Mouse (Mus musculus): ENCODE results near the gene Ociad2.

The Ociad2 gene

DNA sequence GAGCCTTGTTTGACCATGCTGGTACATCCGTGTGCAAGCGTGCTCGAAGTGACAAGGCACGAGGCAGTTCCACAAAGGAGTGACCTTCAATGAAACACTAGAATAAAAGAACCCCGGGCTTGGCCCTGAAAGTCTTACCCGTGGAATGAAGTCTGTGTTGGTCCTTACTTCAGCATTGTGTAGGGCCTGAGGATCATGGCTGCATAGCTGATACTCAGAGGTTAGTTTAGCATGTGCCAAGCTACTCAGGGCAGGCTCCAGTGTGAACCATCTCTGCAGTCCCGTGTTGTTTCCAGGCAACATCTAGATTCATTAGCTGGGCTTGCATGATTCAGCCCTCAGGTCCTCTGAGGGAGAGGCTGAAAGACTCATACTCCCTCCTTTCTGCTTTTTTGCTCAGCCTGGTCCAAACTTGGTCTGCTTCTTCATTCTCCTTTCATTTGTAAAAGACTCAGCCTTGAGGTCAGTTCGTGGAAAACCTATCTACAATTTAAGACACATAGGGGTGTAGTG is at the start of gene Ociad2:
Gene Ociad2, minus strand, starts transcription at position 306 of the 513 bp plus-strand sequence.
- no peak for DNase-seq (ENCODE audit: low spot score in 2 of 2)

DNA sequence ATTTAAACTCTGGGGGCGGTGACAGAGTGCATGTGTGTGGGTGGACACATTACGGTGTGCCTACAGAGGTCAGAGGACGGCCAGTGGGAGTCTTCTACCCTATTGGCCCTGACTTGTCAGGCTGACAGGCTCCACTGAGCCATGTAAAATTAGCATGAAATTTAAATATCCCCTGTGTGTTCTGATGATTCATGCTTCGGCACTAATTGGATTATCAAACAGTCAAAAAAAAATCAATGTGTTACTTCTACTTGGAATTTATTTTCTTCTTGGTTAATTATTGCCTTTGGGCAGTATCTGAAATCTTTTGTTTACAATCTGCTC is 42.8 kb upstream of the Ociad2 start:
- no peak for DNase-seq (ENCODE audit: low spot score in 2 of 2)

DNA sequence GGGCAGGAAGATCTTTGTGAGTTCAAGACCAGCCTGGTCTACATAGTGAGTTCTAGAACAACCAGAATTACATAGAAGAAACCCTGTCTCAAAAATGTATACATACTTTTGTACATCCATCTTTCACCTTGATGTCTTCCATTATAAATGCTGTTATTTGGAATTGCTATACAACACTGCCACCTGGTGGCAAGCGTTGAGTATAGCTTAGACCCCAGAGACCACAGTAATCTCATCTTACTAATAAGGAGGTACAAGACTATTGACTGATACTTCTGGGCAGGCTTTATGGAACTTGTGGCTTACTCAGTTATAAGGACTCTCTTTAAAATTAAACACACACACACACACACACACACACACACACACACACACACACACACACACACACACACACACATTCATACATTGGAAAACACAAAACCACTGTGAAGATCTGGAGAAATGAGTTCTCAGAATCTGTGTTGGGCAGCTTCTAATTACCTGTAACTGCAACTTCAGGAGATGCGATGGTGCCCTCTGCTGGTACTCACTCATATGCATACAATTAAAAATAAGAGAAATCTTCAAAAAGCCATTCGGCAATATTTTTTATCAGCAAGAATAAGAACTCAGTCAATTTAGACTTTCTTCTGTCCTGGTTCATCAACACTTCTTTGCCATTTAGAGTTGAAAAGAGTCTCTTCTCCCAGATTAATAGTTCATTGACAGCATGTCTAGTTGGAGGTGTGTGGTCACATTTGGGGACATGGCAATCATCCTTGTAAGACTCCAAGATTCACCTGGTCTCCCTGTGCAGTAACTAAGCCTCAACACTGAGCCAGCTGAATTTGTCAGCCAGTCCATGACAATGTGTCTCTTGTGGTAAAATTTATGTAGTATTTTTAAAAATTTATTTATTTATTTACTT is 42.2 kb upstream of the Ociad2 start:
- DNase-seq (ENCODE audit: low spot score in 2 of 2): peak; percentile 48 to 51

DNA sequence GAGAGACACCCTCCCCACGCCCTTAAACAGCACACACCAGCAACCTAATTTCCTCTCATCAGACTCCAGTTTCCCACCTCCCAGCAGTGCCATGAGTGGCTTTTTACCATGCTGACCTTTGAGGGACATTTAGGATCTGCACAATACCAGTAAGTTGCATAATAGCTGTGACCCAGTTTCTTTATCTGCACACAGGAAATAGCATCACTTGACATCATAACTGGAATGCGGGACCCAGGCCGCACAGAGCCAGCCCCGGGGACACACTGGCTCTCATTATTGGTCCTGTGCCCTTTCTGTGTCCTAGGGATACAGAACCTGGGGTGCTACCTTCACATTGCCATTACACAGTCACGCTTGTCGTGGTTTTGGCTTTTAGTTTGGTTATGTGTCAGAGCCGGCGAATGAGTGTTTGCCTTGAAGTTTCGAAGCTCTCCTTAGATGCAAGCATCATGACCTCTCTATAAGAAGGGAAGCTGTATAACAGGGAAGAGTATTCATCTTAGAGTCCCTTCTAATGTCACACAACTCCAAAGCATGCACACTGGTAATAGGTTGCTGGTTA is 41.2 kb upstream of the Ociad2 start:
- DNase-seq (ENCODE audit: low spot score in 2 of 2): no peak

DNA sequence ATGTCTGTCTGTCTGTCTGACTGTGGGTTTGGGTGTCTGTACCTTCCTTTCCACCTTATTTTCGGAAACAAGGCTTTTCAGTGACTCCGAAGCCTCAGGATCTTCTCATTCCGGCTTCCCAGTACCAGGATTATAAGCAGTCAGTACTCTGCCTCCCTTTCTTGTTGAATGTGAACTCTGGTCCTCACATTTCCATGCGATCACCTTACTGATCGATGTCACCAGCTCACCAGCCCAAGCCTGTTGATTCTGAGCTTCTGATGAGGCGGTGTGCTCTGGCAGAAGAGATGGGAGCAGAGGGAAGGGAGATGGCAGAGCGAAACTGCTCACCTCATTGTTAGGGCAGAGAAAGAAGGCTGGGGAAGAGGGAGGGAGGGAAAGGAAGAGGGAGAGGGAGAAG is 40.7 kb upstream of the Ociad2 start:
- DNase-seq (ENCODE audit: low spot score in 2 of 2): no peak

DNA sequence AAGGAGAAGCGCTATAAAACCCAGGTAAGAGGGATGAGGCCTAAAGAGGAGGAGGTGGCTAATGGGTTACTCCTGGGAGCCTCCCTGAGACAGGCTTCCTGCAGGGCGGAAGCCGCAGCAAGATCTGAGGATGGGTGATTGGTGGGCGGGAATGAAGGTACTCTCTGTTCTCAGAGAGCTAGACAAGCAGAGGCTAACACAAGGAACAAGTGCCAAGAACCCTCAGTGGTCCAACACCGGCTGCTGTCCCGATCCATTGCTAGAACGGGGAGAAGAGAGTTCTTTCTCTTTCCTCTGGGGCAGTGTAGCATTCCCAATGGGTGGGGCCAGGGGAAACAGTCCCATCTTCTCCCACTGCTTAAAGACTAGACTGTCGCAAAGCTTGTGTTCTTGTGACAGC is 40.0 kb upstream of the Ociad2 start:
- no peak for DNase-seq (ENCODE audit: low spot score in 2 of 2)

DNA sequence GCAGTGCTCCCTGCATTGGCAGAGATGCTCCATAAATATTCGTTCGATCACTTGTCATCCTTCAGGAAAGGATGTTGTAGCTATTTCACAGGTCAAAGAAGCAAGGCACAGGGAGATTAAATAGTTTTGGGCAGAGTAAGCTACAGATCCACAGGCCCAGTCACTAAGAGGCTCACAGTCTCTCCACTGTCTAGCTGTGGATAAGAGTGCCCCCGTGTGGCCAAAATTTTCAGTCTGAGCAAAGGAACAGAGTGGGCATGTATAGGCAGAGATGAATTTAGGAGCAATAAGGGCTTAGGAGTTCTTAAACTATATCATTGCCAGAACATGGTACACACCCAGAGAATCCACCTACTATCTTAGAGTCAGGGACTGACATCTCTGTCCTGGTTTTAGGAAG is 39.1 kb upstream of the Ociad2 start:
- DNase-seq (ENCODE audit: low spot score in 2 of 2): peak; percentile 92 to 94

DNA sequence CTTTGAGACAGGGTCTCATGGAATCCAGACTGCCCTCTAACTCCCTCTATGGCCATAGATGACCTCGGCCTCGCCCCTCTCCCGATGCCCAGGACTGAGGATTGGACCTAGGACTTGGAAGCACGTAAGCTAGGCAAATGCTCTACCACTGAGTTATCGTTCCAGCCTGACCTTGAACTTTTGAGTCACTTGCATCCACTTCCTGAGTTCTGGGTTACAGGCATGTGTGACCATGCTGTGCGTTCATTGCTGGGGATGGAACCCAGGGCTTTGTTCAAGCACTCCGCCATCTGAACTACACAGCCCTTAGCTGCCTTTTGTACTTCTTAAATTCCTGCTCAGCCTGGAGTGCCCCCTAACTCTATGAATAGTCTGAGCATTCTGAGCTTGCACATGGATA is 35.7 kb upstream of the Ociad2 start:
- no peak for DNase-seq (ENCODE audit: low spot score in 2 of 2)

DNA sequence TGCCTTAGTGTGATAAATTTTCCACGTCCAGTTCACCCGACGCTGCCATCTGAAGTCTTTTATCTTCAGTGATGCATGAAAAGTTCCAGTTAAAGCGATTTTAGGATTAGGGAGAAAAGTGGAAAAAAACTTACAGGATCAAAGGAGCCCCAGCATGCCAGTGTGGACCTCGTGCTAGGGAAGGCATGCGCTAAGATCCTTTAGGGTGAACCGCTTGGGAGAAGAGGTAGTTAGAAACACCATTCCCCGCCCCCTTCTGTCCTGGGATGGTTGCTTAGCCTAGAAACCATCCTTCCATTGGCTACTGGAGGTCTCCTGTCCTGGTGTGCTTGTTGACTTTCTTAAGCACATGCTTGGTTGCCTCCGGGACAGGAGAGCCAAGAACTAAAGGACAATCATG is 35.2 kb upstream of the Ociad2 start:
- no peak for DNase-seq (ENCODE audit: low spot score in 2 of 2)

DNA sequence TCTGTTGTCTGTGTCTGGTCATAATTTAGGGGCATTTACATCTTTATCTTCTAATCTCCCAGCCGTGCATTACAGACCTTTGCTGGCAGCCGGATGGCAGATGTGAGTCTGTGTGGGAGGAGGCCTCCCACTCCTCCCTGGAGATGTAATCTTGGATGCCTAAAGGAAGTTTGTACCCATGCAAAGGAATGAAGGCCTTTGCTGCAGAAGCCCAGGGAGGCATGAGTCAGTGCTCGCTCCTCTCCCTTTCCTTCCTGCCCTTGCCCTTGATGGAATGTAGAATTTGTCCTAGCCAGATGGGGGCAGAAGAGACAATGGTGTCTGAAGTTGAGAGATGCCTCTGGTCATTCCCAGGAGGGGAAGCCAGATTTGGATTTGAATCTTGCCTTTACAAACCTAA is 32.4 kb upstream of the Ociad2 start:
- no peak for DNase-seq (ENCODE audit: low spot score in 2 of 2)

DNA sequence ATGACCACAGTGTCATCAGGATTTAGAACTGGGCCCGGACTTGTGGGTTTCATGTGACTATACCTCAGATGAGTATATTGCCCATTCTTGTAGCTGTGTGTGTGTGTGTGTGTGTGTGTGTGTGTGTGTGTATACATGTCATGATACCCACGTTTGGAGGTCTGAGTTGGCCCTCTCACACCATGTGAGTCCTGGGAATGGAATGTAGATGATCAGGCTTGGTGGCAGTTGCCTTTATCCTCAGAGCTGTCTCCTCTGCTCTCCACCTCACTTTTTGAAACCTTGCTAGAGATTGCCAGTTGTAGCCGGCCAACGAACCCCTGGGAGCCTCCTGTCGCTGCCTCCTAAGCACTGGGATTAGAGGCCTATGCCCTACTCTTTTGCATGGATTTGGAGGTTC is 31.8 kb upstream of the Ociad2 start:
- no peak for DNase-seq (ENCODE audit: low spot score in 2 of 2)

DNA sequence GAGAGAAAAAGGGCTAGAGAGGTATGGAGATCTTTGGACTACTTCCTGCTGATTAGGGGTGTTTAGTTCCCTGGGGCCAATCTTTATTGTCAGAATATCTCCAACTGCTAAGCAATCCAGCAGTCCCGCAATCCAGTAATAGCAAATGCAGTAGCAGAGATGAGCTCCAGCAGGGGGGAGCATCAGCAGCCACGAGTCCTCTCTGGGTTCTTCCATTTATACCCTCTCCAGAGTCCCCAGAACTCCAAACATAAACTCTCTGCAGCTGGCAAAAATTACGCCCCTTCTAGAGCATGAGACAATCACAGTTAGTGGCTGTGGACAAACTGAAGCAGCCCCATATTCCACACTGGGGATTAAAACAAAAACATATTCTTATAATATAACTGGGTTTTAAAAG is 28.9 kb upstream of the Ociad2 start:
- DNase-seq (ENCODE audit: low spot score in 2 of 2): no peak

DNA sequence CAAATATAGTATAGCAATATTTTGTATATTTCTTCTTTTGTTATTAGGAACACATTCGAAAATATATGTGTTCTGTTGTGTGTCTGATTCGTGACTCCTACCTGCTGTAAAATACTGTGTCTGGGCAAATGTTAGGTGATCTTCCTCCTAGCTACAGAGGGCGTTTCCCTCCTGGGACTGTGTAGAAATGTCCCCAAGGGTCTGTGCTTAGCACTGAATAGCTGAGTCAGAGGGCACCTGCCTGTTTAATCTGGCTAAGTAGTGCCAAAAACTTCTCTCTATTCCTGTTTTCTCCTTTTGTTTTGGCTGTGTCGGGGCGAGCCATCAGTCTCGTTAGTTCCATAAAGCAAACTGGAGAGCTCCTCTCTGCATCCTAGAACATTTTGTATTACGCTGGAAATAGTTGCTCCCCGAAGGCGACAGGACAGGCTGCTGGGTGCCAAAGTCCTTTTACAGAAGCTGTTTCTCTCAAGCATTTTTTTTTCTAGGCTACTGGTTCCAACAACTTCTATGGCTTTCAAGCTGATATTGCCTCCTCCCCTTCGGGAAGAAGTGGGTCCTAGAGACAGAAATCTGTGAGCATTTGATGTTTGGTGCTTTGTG is 28.1 kb upstream of the Ociad2 start:
- no peak for DNase-seq (ENCODE audit: low spot score in 2 of 2)

DNA sequence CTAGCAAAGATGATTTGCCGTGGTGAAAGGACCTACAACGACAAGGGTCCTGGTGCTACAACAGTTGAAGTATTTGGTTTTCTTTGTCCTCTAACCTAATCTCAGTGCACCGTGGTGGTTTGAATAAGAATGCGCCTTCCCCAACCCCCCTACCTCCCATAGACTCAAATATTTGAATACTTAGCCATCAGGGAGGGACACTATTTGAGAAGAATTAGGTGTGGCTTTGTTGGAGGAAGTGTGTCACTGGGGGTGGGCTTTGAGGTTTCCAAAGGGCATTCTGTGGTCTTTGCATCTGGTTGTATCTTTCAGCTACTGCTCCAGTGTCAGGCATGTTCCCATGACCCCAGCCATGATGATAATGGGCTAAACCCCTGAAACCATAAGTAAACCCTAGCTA is 27.1 kb upstream of the Ociad2 start:
- no peak for DNase-seq (ENCODE audit: low spot score in 2 of 2)

DNA sequence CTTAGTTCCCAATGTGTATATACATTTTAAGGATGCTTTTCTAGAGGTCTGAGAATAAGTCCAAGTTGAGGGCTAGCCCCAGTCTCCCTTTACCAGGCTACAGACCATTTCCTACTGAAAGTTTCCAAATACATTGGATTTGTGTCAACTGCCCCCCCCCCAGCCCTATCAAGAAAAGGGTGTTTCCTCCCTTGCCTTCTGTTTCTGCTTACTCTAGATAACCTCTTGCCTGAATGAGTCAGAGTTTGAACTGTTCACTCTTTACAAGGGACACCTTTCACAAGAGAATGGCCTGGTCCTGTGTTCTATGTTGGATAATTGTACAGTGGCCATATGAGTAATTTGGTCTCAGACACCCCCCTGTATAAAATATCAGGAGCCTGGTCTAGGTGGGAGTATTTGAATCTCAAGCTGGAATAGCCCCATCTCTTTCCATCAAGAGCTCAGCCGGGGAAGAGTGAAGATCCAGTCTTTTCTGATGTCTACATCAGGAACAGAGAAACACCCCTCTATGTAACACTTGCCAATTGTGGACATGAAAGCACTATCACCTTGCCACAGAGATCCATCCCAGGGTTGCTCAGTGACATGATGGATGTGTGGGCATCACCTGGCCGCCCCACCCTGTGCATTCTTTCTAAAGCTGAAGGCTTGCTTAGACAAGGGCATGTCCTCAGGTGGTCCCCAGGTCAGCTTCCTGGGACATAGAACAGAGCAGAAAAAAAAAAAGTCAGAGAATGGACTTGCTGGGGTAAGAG is 23.5 kb upstream of the Ociad2 start:
- no peak for DNase-seq (ENCODE audit: low spot score in 2 of 2)

DNA sequence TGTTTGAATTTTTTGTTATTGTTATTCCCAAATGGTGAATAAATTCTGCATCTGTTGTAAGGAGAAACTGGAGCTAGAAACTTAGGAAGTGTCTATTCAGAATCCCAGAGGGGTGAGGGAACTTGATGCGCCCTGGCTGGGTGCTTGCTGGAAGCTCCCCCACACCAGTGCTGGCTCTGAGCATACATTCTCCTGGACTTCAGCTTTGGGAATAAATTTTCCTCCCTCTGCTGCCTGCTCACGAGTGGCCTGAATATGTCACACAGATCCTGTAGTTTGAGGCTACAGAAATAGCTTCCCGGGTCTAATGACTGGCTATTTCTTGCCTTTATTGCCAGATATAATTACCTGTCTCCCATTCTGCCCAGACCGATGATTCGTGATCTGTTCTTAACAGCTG is 22.0 kb upstream of the Ociad2 start:
- no peak for DNase-seq (ENCODE audit: low spot score in 2 of 2)

DNA sequence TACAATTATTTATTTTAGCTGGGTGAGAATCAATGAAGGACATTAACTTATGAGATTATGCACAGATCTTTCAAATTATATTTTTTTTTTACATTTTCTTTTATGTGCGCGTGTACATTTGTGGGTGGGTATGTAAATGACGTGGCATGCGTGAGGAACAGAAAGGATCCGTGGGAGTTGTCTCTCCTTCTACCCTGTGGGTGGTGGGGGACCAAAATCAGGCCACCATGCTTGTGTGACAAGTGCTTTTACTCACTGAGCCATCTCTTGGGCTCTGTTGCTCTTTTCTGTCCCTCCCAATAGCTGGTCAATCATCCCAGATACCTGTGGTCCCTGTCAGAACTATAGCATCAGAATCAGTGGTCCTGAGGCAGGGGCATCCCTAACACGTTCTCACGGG is 21.5 kb upstream of the Ociad2 start:
- DNase-seq (ENCODE audit: low spot score in 2 of 2): no peak

DNA sequence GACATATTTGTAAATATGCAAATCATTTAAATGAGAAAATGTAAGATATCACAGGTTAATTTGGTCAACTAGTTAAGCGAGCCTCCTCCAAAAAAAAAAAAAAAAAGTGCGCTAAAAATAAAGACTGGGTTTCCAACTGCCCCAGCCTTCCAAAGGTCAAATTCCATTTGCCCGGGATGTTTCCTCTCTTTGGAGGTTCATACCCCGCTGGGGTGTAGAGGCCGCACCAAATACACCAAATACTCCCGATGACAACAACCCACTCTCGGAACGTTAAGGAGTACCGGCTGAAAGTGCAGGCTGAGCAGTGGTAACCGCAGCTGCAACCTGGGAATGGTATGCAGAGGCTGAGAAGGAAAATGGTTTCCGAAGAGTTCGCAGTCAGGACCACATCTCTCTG is 19.4 kb upstream of the Ociad2 start:
- DNase-seq (ENCODE audit: low spot score in 2 of 2): no peak

DNA sequence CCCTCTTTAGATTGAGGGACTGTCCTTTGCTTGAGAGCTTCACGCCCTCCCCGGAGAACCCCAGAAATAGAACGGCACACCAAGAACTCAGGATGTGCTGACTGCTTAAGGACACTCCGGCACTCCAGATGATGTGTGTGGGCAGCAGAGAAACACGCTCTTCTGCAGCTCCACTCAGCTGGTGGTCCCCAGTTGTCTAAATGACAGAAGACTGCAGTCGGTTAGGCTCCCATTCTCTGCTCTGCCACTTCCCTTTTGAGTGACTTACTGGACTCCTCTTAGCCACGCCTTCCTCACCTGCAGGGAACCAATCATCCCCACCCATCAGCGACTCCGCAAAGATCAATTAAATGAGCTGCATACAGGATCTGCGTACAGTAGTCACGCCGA is 18.9 kb upstream of the Ociad2 start:
- DNase-seq (ENCODE audit: low spot score in 2 of 2): peak in 1 of 2 experiments; percentile 42

DNA sequence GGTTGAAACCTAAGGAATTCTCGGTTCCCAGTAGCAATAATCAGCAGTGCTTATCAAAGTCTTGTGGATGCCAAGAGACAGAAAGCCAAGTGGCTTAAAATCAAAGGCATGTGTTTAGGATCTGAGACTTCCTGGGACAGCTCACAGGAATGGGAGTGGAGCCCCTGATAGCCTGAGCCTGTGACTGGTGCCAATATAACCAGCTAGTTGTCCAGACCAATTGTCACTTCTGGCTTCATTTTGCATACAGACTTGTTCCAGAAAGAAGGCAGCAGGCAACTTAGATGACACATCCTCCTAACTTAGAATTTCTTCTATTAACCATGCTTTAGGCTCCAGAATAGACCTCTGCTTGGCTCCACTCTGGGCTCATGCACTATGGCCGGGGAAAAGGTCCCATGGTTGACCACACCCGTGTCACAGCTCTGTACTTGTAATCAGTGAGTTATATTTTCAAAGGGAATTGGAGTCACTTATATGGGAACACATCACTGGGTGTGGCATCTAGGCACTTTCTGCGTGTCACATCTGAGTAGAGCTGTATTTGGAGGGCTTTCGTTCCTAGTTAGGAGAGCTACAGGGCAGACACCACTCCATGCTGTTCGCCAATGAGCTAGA is 18.4 kb upstream of the Ociad2 start:
- no peak for DNase-seq (ENCODE audit: low spot score in 2 of 2)

DNA sequence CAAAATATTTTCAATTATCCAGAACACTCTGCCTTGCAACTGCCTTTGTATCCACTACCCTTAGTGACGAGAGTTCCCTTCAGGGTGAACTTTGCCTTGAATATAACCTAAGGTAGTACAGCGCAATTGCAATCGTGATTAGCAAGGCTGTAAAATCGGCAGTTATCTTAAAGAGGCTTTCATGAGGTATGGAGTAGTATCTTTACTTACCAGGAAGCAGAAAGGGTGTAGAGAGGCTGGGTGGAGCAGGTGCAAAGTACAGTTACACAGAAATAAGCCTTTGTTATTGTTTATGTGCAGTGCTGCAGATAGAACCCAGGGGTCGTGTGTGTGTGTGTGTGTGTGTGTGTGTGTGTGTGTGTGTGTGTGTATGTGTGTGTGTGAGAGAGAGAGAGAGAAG is 14.6 kb upstream of the Ociad2 start:
- DNase-seq (ENCODE audit: low spot score in 2 of 2): no peak

DNA sequence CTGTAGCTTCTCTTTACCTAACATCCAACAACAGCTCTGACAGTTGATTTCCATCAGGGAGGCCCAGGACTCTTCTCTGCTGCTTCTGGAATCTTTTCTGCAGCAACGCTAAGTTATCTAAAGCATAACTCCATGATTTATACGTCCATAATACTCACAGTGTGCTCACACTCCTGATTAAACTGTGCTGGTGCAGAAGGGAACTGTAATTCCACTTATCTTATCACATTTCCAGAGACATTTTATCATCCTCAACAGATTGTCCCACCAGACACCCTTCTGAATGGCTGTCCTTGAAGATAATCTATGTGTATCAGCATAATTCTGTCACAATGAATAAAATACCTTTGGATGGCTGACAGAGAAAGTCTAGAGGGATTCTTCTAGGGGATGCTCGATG is 13.2 kb upstream of the Ociad2 start:
- no peak for DNase-seq (ENCODE audit: low spot score in 2 of 2)
